Mouse (Mus musculus) MEL (cell line): ENCODE measurements around the gene Tas2r144.

ENCODE experiments used
- ELF1 ChIP-seq: IDR thresholded peaks from 2 replicates; pipeline ENCODE4 v1.6.1; 2014; ENCODE audit warnings: low read depth, mild to moderate bottlenecking, inconsistent platforms, low read length, improper control_type of control experiment, moderate library complexity
- MAFK ChIP-seq: IDR thresholded peaks from 2 replicates; pipeline ENCODE4 v1.6.1; 2011; ENCODE audit warnings: low read depth, mild to moderate bottlenecking, low read length, improper control_type of control experiment, borderline replicate concordance
- MAX ChIP-seq: IDR thresholded peaks from 2 replicates; pipeline ENCODE4 v1.6.1; 2011; ENCODE audit warnings: low read length, improper control_type of control experiment
- NRF1 ChIP-seq: IDR thresholded peaks from 2 replicates; pipeline ENCODE4 v1.6.1; 2014; ENCODE audit warnings: low read depth, mild to moderate bottlenecking, inconsistent platforms, low read length, improper control_type of control experiment, moderate library complexity; ENCODE audit not compliant: poor library complexity, insufficient read depth, severe bottlenecking
- POLR2A ChIP-seq, 2 experiments: IDR thresholded peaks; 2 replicates each; pipeline ENCODE4 v1.6.1; 2011 to 2012; ENCODE audit warnings: low read length in 2 of 2, mild to moderate bottlenecking in 2 of 2, control low read depth in 1 of 2, improper control_type of control experiment in 1 of 2, low read depth in 1 of 2, moderate library complexity in 1 of 2; ENCODE audit not compliant: control insufficient read depth in 1 of 2, insufficient read depth in 1 of 2, poor library complexity in 1 of 2
- TAL1 ChIP-seq: IDR thresholded peaks from 2 replicates; pipeline ENCODE4 v1.6.1; 2012; ENCODE audit warnings: mild to moderate bottlenecking, inconsistent platforms, low read length, moderate library complexity, mixed read lengths
- USF1 ChIP-seq: IDR thresholded peaks from 2 replicates; pipeline ENCODE4 v1.6.1; 2014; ENCODE audit warnings: low read depth, mild to moderate bottlenecking, inconsistent platforms, low read length, improper control_type of control experiment, moderate library complexity

GRCm38 (mm10) chr6:42260430-42260829 is 45.3 kb downstream of the Tas2r144 start:
- TF ChIP-seq USF1 = no peak
- no peak for TF ChIP-seq MAFK
- TF ChIP-seq ELF1 = no peak
- no peak for TF ChIP-seq MAX
- no peak for TF ChIP-seq POLR2A (IDR thresholded peaks at IDR 0.05; ENCODE audit: control insufficient read depth in 1 of 2, insufficient read depth in 1 of 2, low read depth in 1 of 2, low read length in 2 of 2, poor library complexity in 1 of 2)
- no peak for TF ChIP-seq TAL1
- TF ChIP-seq NRF1 = no peak
